Mouse (Mus musculus) NIH3T3 (cell line): Measurements from ENCODE around the gene Abcb4.
"Not testable (repeated sequence)": the region's sequence is repeated elsewhere in the genome, so short reads cannot be mapped to it uniquely, and the experiment has no call there.

Experiments
- DNase-seq: peaks from one replicate; pipeline ENCODE4 v3.0.0-alpha.2; 2012; ENCODE audit warnings: low read depth

Gene Abcb4

GRCm38 (mm10) chr5:8999108-8999507, 105.6 kb downstream of the Abcb4 start:
- DNase-seq: no peak

GRCm38 (mm10) chr5:9000006-9000405, 106.5 kb downstream of the Abcb4 start:
- not testable (repeated sequence) for DNase-seq

GRCm38 (mm10) chr5:9006585-9006984, 113.1 kb downstream of the Abcb4 start:
- not testable (repeated sequence) for DNase-seq
